Mouse (Mus musculus) lung, embryonic 16.5 days (tissue): ENCODE results near the gene Usp54. TPM values are rescaled to one million over a fixed set of nuclear protein-coding genes. Genes with fewer than 3 reads are reported as not detected.

ENCODE experiments used
- ATAC-seq: fragments of 200-750 bp; cut with Nextera tagmentation; 2 replicates; pipeline ENCODE4 v1.8.0; 2017; ENCODE audit warnings: low read depth, mild to moderate bottlenecking, moderate library complexity
- H3K27ac ChIP-seq: fragments of 300-500 bp; sonication (generic); 2 replicates; pipeline ENCODE4 v1.5.1; 2014; ENCODE audit warnings: mild to moderate bottlenecking, control low read depth, low read length
- H3K27me3 ChIP-seq: fragments of 300-500 bp; sonication (generic); 2 replicates; pipeline ENCODE4 v1.6.1; 2014; ENCODE audit warnings: low read depth, low read length, mixed read lengths; ENCODE audit not compliant: control insufficient read depth, insufficient read depth
- H3K36me3 ChIP-seq: fragments of 300-500 bp; sonication (generic); 2 replicates; pipeline ENCODE4 v1.6.1; 2014; ENCODE audit warnings: low read length; ENCODE audit not compliant: control insufficient read depth, insufficient read depth
- H3K4me1 ChIP-seq: fragments of 300-500 bp; sonication (generic); replicated peaks from 2 replicates; pipeline ENCODE4 v1.6.1; 2014; ENCODE audit warnings: low read length, mixed read lengths; ENCODE audit not compliant: control insufficient read depth, insufficient read depth
- H3K4me2 ChIP-seq: fragments of 300-500 bp; sonication (generic); 2 replicates; pipeline ENCODE4 v1.6.1; 2014; ENCODE audit warnings: low read depth, low read length, control low read depth
- H3K4me3 ChIP-seq: fragments of 300-500 bp; sonication (generic); 2 replicates; pipeline ENCODE4 v1.5.1; 2014; ENCODE audit warnings: mild to moderate bottlenecking, low read length, control low read depth
- H3K9ac ChIP-seq: fragments of 300-500 bp; sonication (generic); 2 replicates; pipeline ENCODE4 v1.6.1; 2014; ENCODE audit warnings: low read length, control low read depth
- H3K9me3 ChIP-seq: fragments of 300-500 bp; sonication (generic); 2 replicates; pipeline ENCODE4 v1.6.1; 2016; ENCODE audit warnings: low read length; ENCODE audit not compliant: control insufficient read depth
- WGBS: fragments of 180-500 bp; shearing (Covaris S2); extraction: QIAGEN DNeasy Blood & Tissue Kit; methylation state at CpG from one replicate; pipeline ENCODE4 v1.1.7; 2014; 5-methylcytosine and 5-hydroxymethylcytosine counted together
- polyA plus RNA-seq: library from polyadenylated mRNA; unstranded; fragments of >200 nt; fragmentation: Nextera tagmentation; extraction: Ambion mirVana; gene quantifications from 2 replicates; pipeline ENCODE4 v1.2.1, GENCODE M21; 2015

Gene Usp54
- polyA plus RNA-seq, 1 experiment from 2014 or later, result 8.1 TPM

DNA sequence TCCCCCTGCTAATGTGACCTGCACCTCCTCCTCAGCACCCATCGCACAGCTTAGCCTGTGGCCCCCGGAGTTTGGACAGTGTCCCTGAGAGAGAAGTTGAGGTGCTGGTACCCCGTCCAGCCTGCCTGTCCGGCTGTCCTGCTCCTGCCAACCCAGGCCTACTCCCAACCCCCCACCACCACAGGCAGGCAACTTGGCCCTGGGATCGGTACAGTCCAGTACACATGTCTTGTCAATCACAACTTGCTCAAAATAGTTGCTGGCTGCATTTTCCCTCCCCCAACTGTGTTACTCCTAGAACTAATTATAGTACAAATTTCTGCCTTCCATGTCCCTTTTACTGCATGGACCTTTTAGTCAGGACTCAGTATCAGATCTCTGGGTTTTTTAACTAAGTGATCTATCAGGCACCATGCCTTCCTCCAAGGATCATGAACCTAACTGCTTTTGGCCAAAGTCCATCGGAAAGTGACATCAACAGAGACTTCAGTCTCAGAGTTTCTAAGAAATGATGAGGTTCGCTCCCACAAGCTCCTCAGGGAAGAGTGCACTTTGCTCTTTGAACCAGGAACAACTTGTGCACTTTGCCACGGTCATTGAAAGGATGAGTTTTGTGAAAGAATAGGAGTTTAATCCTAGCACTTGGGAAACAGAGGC is 27.4 kb upstream of the Usp54 start, which contains the start of gene Synpo2l:
TSS of gene Synpo2l (minus strand) at position 201 of the 657 bp plus-strand sequence.
- ATAC-seq, result no peak
- Histone ChIP-seq H3K4me3 (no peak within 1 kb of the TSS), H3K4me1 (no peaks in the 10 kb centered on the region), H3K27me3 (no peaks in the 10 kb centered on the region; the same call in 1 of the 2 replicates), H3K9me3 (peaks cover 3% of the 10 kb centered on the region; the same call in 1 of the 2 replicates), H3K27ac (no peak within 1 kb of the TSS), H3K4me2 (no peak within 1 kb of the TSS), H3K36me3 (no peaks in the 10 kb centered on the region), H3K9ac (no peak within 1 kb of the TSS)
- 70% methylated on average over 8 of the region's 8 CpGs for WGBS

DNA sequence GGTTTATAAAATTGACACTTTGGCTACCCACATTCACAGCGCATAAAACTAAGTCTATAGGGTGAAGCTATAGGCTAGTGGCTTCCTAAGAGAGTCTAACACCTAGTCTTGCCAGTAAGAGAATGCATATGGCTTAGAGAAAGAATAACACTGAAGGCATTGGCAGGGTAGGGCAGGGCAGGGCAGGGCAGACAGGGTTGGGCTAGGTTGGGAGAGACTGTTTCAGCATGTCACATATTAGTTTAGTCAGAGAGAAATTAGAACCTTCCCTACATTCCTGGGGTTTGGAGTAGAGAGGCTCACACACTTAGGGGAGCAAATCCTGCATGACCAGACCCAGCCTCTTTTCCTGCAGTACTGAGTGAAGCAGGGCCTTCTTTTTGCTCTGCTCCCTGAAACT is 26.6 kb upstream of the Usp54 start:
- Histone ChIP-seq H3K4me1 (no peaks in the 10 kb centered on the region), H3K4me2 (no peak overlapping the region), H3K9ac (no peak overlapping the region), H3K27ac (no peak overlapping the region), H3K27me3 (peaks cover 4% of the 10 kb centered on the region; the same call in 1 of the 2 replicates), H3K4me3 (no peak overlapping the region), H3K9me3 (no peaks in the 10 kb centered on the region), H3K36me3 (no peaks in the 10 kb centered on the region)
- 65% methylated on average over 1 of the region's 1 CpGs for WGBS
- ATAC-seq, result no peak

- 47% methylated on average over 3 of the region's 3 CpGs for WGBS
- Histone ChIP-seq H3K4me3 (no peak overlapping the region), H3K27me3 (peaks cover 10% of the 10 kb centered on the region; the same call in 1 of the 2 replicates), H3K36me3 (no peaks in the 10 kb centered on the region), H3K9ac (no peak overlapping the region; the same call in 1 of the 2 replicates), H3K4me1 (peaks cover 8% of the 10 kb centered on the region), H3K27ac (no peak overlapping the region), H3K4me2 (no peak overlapping the region), H3K9me3 (no peaks in the 10 kb centered on the region)
- no peak for ATAC-seq
These were observed 23.6 kb upstream of the Usp54 start for GRCm38 (mm10) chr14:20664436-20664835.

DNA sequence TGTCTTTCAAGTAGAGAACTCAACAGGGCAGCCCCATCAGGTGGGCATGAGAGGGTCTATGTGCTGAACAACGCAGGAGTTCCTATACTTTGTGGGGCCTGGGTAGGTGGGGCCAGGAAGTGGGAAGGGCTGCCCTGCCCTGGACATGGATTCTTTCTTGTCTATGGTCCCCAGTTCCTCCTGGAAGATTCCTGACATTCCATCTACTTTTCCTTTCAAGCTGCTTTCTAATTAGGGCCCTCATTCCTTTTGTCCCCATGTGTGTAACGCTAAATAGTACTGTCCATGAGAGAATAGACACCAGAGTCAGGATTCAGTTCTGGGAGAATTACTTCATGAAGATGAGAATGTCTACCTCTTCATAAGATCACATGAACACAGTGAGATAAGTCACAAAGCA is 22.7 kb upstream of the Usp54 start:
- H3K27ac ChIP-seq, result no peak overlapping the region
- no peaks in the 10 kb centered on the region for H3K36me3 ChIP-seq
- H3K4me3 ChIP-seq, result no peak overlapping the region
- H3K9ac ChIP-seq, result no peak overlapping the region
- H3K27me3 ChIP-seq, result peaks cover 10% of the 10 kb centered on the region; the same call in 1 of the 2 replicates
- no peak overlapping the region for H3K4me2 ChIP-seq
- peaks cover 8% of the 10 kb centered on the region for H3K4me1 ChIP-seq
- no peaks in the 10 kb centered on the region for H3K9me3 ChIP-seq
- ATAC-seq, result no peak
- 43% methylated on average over 2 of the region's 2 CpGs for WGBS

- Histone ChIP-seq H3K4me3 (no peak overlapping the region), H3K36me3 (no peaks in the 10 kb centered on the region), H3K9me3 (no peaks in the 10 kb centered on the region), H3K9ac (no peak overlapping the region), H3K27me3 (peaks cover 10% of the 10 kb centered on the region; the same call in 1 of the 2 replicates), H3K27ac (no peak overlapping the region), H3K4me1 (peaks cover 8% of the 10 kb centered on the region), H3K4me2 (no peak overlapping the region)
- 77% methylated on average over 3 of the region's 3 CpGs for WGBS
- no peak for ATAC-seq
These were observed 21.9 kb upstream of the Usp54 start for GRCm38 (mm10) chr14:20662740-20663139.

DNA sequence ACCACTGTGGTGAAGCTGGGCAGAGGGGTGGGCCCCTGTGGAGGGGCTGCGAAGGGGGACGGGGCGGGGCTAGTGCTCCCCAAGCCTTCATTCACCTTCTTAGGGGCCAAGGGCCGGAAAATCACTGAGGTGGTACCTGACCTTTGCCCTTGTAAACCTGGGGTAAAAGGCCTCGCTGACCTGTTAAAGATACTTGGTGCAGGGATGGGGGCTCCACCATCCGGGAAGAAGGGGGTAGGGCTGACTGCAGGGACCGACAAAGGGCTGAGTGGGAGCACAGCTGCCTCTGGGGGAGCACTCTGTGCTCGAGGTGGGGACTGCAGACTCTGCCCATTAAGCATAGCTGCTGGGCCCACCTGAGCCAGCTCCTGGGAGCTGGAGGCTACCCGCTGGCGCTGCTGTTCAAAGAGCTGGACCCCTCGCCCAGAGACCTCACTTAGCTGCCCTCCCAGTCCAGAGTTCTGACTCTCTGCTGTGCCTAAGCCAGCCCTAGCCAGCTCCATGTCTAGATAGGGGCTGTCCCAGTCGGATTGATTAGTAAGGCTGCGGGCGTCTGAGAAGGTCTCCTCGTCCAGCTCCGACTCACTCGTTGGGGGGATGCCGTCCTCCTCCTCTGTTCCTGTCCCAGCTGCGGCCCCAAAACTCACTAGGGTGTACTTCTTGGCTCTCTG is 20.9 kb upstream of the Usp54 start:
- ATAC-seq, result peak; percentile 35; the same call in 1 of the 2 replicates
- peak overlapping the region; percentile 82 for H3K27ac ChIP-seq
- H3K4me2 ChIP-seq, result peak overlapping the region; percentile 97
- 12% methylated on average over 19 of the region's 19 CpGs for WGBS
- no peaks in the 10 kb centered on the region for H3K36me3 ChIP-seq
- no peaks in the 10 kb centered on the region for H3K9me3 ChIP-seq
- peaks cover 8% of the 10 kb centered on the region for H3K4me1 ChIP-seq
- H3K4me3 ChIP-seq, result peak overlapping the region; percentile 79
- H3K9ac ChIP-seq, result peak overlapping the region; percentile 73
- H3K27me3 ChIP-seq, result peaks cover 10% of the 10 kb centered on the region; the same call in 1 of the 2 replicates

DNA sequence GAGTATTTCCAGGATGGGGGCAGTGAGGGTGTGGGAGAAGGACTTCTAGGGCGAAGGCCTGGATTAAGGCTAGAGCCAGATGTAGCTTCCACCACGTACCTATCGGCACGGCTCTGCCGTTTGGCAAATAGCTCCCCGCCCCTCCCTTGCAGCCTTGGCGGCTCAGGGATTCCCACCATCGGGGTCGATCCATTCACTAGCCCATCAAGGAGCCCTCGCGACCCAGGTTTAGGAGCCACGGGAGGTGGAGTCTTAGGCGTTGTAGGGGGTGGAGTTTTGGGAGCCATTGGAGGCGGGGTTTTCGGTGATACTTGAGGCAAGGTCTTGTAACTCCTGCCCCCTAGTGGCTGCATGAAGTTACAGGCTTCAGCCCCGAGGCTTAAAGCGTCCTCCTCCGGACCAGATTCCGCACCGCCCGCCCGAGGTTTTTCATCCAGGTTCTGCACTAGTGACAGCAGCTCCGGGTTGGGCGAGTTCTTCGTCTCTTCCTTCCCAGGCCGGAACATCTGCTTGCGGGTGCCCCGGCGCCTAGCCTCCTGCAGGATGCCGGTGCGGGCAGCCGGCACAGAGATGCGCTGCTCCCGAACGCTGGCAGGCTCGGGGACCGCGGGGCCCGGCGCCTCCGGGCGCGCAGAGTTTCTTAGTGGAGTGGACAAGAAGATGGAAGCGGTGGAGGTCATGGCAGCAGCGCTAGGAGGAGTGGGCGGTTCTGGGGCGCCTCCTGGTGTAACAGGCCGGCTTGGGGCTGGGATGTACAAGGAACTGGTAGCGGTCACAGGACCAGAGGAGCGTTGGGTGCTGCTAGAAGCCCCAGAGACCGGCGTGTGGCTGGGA is 20.2 kb upstream of the Usp54 start:
- Histone ChIP-seq H3K9me3 (no peaks in the 10 kb centered on the region), H3K36me3 (no peaks in the 10 kb centered on the region), H3K9ac (peak overlapping the region; percentile 73), H3K4me3 (peak overlapping the region; percentile 79), H3K27ac (peak overlapping the region; percentile 82), H3K4me2 (peak overlapping the region; percentile 97), H3K27me3 (peaks cover 10% of the 10 kb centered on the region; the same call in 1 of the 2 replicates), H3K4me1 (peaks cover 8% of the 10 kb centered on the region)
- peak; percentile 91 for ATAC-seq
- WGBS, result under 1% methylated on average over 51 of the region's 52 CpGs

DNA sequence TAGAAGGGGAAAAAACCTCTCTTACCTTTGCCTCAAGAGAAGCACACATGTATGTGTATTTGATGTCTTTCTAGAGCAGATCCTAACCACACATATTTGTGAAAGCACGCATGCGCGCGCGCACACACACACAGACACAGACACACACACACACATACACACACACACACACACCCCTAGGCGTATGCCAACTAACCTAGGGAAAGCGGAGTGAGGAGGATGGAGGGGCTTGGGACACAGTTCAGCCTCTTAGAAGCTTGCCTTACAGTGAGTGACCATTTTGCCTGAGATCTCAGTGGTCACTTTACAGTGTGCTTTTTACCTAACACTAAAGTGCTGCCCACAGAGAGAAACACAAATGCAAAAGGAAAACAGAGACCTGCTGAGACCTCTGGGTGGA is 18.8 kb upstream of the Usp54 start:
- H3K4me2 ChIP-seq, result no peak overlapping the region
- no peaks in the 10 kb centered on the region for H3K9me3 ChIP-seq
- H3K36me3 ChIP-seq, result no peaks in the 10 kb centered on the region
- WGBS, result 96% methylated on average over 7 of the region's 7 CpGs
- H3K27ac ChIP-seq, result no peak overlapping the region
- no peak overlapping the region for H3K4me3 ChIP-seq
- H3K9ac ChIP-seq, result no peak overlapping the region
- ATAC-seq, result no peak
- peaks cover 10% of the 10 kb centered on the region; the same call in 1 of the 2 replicates for H3K27me3 ChIP-seq
- H3K4me1 ChIP-seq, result peaks cover 8% of the 10 kb centered on the region

DNA sequence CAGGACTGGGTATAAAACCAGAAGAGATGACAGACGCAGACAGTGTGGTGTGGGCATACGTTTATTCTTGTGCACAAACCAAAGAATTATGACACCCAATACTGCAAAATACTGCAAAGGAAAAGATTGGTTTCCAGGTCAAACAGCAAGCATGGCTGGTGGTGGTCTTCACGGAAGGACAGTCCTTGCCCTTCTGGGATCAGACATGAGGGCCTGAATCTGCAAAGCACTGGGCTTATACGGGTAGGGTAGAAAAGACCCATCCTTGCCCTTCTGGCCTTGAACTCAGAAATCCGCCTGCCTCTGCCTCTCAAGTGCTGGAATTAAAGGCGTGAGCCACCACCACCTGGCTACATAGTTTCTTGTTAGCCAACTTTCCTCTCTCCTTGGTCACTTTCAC is 18.0 kb upstream of the Usp54 start:
- 81% methylated on average over 6 of the region's 6 CpGs for WGBS
- Histone ChIP-seq H3K4me1 (peaks cover 8% of the 10 kb centered on the region), H3K9me3 (no peaks in the 10 kb centered on the region), H3K4me2 (no peak overlapping the region), H3K4me3 (no peak overlapping the region), H3K27ac (no peak overlapping the region), H3K9ac (no peak overlapping the region), H3K27me3 (peaks cover 10% of the 10 kb centered on the region; the same call in 1 of the 2 replicates), H3K36me3 (no peaks in the 10 kb centered on the region)
- ATAC-seq, result no peak
